Mouse (Mus musculus): ENCODE data around the gene Zfp511. TPM values are rescaled to one million over a fixed set of nuclear protein-coding genes. Genes with fewer than 3 reads are reported as not detected.

The Zfp511 gene
- total RNA-seq, 1 experiment from 2014 or later, result 21.7 TPM

DNA sequence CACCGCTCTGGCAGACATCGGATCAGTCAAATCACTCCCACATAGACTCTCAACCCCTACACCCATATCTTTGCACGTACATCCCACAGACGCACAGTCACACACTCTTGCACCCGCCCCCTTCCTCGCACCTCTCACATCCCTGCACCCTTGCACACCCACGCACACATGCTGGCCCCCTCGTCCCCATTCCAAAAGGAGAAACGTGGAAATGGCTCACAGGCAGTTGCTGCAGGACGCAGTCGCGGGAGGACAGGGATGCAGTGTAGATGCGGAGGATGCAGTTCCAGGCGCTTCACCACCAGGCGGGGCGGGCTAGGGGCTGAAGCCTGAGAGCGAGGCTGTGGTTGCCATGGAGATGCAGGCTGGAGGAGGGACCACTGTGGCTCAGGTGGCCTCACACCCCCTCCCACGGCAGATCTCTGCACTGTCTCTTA is 46.1 kb downstream of the Zfp511 start, which contains the start of gene Caly:
Caly (minus strand) TSS at position 307 of the 437 bp plus-strand sequence.
- peak; percentile 55 for ATAC-seq (replicated peaks; ENCODE audit: low read depth, poor library complexity, severe bottlenecking)

Other genes with a start within 250 kb of the Zfp511 start
- gene Adgra1, start 202.2 kb upstream of the Zfp511 start, total RNA-seq (2017), result not detected in 2 replicates
- not detected in 2 replicates for gene Kndc1, start 141.7 kb upstream of the Zfp511 start, total RNA-seq (2017)
- not detected in 2 replicates for gene Utf1, start 92.6 kb upstream of the Zfp511 start, total RNA-seq (2017)
- gene 6430531B16Rik, start 57.6 kb upstream of the Zfp511 start, total RNA-seq (2017), result 0.49 TPM in 1 of 2 replicates, not detected in the other
- 0.34 and 0.46 TPM in 2 replicates for gene Adam8, start 43.8 kb upstream of the Zfp511 start, total RNA-seq (2017)
- gene Tubgcp2, start 278 bp downstream of the Zfp511 start, total RNA-seq (2017), result 47.4 and 54.2 TPM in 2 replicates
- not detected in 2 replicates for gene Msx3, start 12.7 kb downstream of the Zfp511 start, total RNA-seq (2017)
- not detected in 2 replicates for gene Caly, start 46.2 kb downstream of the Zfp511 start, total RNA-seq (2017)
- gene Prap1, start 57.0 kb downstream of the Zfp511 start, total RNA-seq (2017), result not detected in 2 replicates
- 2.8 and 6.6 TPM in 2 replicates for gene Fuom, start 66.0 kb downstream of the Zfp511 start, total RNA-seq (2017)
- gene Paox, start 79.4 kb downstream of the Zfp511 start, total RNA-seq (2017), result 11.1 and 11.4 TPM in 2 replicates
- 59.3 and 73.0 TPM in 2 replicates for gene Echs1, start 80.1 kb downstream of the Zfp511 start, total RNA-seq (2017)
- gene Mtg1, start 101.2 kb downstream of the Zfp511 start, total RNA-seq (2017), result 13.6 and 21.2 TPM in 2 replicates
- not detected in 2 replicates for gene Sprn, start 118.5 kb downstream of the Zfp511 start, total RNA-seq (2017)
- not detected in 2 replicates for gene Olfr522, start 128.4 kb downstream of the Zfp511 start, total RNA-seq (2017)
- gene Olfr523, start 136.8 kb downstream of the Zfp511 start, total RNA-seq (2017), result not detected in 2 replicates
- not detected in 2 replicates for gene Olfr524, start 169.6 kb downstream of the Zfp511 start, total RNA-seq (2017)
- gene Cd163l1, start 181.9 kb downstream of the Zfp511 start, total RNA-seq (2017), result not detected in 2 replicates
- not detected in 2 replicates for gene 5830411N06Rik, start 210.9 kb downstream of the Zfp511 start, total RNA-seq (2017)

Measured in common myeloid progenitor, adult 5-6 weeks (primary cell).